Mouse (Mus musculus) limb, embryonic 10.5 days (tissue): ENCODE results near the gene Aldh5a1. TPM values are rescaled to one million over a fixed set of nuclear protein-coding genes. Genes with fewer than 3 reads are reported as not detected.

Experiments
- DNase-seq: peaks from one replicate; pipeline ENCODE4 v3.0.0-alpha.2; 2017; ENCODE audit warnings: low spot score
- H3K27ac ChIP-seq: fragments of 300-500 bp; sonication (generic); 2 replicates; pipeline ENCODE4 v1.5.1; 2016; ENCODE audit warnings: mild to moderate bottlenecking
- H3K27me3 ChIP-seq: fragments of 300-500 bp; sonication (generic); 2 replicates; pipeline ENCODE4 v1.6.1; 2016; ENCODE audit warnings: low read depth, mild to moderate bottlenecking; ENCODE audit not compliant: poor library complexity, severe bottlenecking
- H3K36me3 ChIP-seq: fragments of 300-500 bp; sonication (generic); 2 replicates; pipeline ENCODE4 v1.6.1; 2016; ENCODE audit warnings: mild to moderate bottlenecking, moderate library complexity
- H3K4me1 ChIP-seq: fragments of 300-500 bp; sonication (generic); 2 replicates; pipeline ENCODE4 v1.6.1; 2016
- H3K4me3 ChIP-seq: fragments of 300-500 bp; sonication (generic); 2 replicates; pipeline ENCODE4 v1.5.1; 2016; ENCODE audit warnings: mild to moderate bottlenecking, moderate library complexity
- H3K9me3 ChIP-seq: fragments of 300-500 bp; sonication (generic); replicated peaks from 2 replicates; pipeline ENCODE4 v1.6.1; 2016; ENCODE audit warnings: mild to moderate bottlenecking
- WGBS: fragments of 180-500 bp; shearing (Covaris S2); methylation state at CpG from one replicate; pipeline ENCODE4 v1.1.7; 2016; 5-methylcytosine and 5-hydroxymethylcytosine counted together
- polyA plus RNA-seq: library from polyadenylated mRNA; unstranded; fragments of >200 nt; fragmentation: Nextera tagmentation; extraction: Ambion mirVana; gene quantifications from 2 replicates; pipeline ENCODE4 v1.2.1, GENCODE M21; 2016

The Aldh5a1 gene
- polyA plus RNA-seq, 1 experiment from 2014 or later, result 5.6 TPM

DNA sequence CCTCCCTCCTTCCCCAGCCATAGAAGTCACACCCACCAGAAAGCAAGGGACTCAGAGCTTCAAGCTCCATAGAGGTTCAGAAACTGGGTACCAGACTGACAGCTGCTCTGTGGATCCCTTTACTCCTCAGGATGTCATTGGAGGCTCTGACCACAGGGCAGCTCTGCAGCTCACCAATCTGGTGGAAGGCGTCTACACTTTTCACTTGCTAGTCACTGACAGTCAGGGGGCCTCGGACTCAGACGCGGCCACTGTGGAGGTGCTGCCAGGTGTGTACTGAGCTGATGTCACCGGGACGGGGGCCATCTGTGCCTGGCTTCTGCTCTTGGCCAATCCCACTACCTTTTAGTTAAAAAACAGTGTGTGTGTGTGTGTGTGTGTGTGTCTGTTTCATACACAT, 55.0 kb downstream of the Aldh5a1 start:
- DNase-seq, result no peak
- WGBS, result 93% methylated on average over 6 of the region's 6 CpGs
- Histone ChIP-seq H3K36me3 (no peaks in the 10 kb centered on the region), H3K27me3 (no peaks in the 10 kb centered on the region), H3K9me3 (no peaks in the 10 kb centered on the region), H3K4me3 (no peak overlapping the region), H3K4me1 (no peaks in the 10 kb centered on the region), H3K27ac (no peak overlapping the region)

DNA sequence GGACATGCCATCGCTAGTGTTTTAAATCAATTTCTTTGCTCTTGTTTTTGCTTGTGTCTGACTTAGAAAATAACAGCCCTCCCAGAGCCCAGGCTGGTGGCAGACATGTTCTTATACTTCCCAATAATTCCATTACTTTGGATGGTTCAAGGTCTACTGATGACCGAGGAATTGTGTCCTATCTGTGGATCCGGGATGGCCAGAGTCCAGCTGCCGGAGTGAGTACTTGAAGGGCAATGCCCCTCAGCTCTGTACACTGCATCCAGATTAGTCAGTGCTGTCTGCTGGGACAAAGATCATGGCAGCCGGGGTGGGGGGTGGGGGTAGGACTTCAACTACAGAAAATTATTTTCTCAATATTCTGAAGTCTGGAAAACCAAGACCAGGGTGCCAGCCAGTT, 56.8 kb downstream of the Aldh5a1 start:
- Histone ChIP-seq H3K27me3 (no peaks in the 10 kb centered on the region), H3K4me3 (no peak overlapping the region), H3K36me3 (no peaks in the 10 kb centered on the region), H3K4me1 (no peaks in the 10 kb centered on the region), H3K27ac (no peak overlapping the region), H3K9me3 (no peaks in the 10 kb centered on the region)
- no peak for DNase-seq
- whole genome bisulfite sequencing, result 97% methylated on average over 5 of the region's 5 CpGs

DNA sequence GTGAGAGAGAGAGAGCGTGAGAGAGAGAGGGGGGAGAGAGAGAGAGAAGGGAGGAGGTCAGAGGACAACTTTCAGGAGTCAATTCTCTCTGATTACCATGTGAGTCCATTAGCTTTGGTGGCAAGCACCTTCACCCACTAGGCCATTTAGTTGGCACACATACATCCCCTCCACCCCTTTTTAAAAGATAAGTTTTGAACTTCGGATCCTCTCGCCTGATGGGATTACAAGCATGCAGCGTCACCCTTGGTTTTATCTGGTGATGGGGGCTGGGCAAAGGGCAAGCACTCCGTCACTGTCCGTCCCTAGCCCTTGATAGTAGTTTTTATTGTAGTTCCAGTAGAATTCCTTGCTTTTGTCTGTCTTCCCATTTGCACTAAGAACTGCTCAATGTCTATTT, 57.3 kb downstream of the Aldh5a1 start:
- no peaks in the 10 kb centered on the region for H3K36me3 ChIP-seq
- WGBS, result 88% methylated on average over 6 of the region's 6 CpGs
- H3K4me3 ChIP-seq, result no peak overlapping the region
- DNase-seq, result no peak
- H3K27ac ChIP-seq, result no peak overlapping the region
- H3K4me1 ChIP-seq, result no peaks in the 10 kb centered on the region
- H3K27me3 ChIP-seq, result no peaks in the 10 kb centered on the region
- no peaks in the 10 kb centered on the region for H3K9me3 ChIP-seq

DNA sequence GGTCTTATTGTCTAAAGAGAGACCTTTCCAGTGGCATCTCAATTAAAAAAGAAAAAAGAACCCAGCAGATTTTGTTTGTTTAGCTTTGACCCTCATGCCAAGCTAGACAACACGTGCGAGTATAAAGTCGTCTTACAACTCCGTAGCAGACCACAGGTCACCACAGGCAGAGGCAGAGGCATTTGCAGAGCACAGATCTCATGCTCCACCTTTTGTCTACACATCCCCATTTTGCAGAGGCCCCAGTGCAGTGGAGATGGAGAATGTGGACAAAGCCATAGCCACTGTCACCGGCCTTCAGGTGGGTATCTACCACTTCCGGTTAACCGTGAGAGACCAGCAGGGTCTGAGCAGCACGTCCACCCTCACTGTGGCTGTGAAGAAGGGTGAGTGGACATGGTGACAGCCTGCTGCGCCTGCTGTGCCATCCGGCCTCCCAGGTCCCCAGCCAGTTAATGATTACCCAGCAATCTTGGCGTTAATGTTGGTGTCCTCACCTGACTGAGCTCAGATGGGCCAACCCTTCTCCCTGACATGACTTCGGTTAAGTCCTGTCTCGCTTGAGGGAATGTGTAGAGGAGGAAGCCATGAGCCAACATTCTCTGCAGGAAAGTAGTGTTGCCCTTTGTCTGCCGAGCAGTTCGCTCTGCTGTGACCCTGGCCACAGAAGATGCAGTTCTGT, 58.0 kb downstream of the Aldh5a1 start:
- no peaks in the 10 kb centered on the region for H3K27me3 ChIP-seq
- H3K9me3 ChIP-seq, result no peaks in the 10 kb centered on the region
- H3K4me3 ChIP-seq, result no peak overlapping the region
- DNase-seq, result no peak
- H3K27ac ChIP-seq, result no peak overlapping the region
- WGBS, result 92% methylated on average over 15 of the region's 15 CpGs
- H3K36me3 ChIP-seq, result no peaks in the 10 kb centered on the region
- H3K4me1 ChIP-seq, result no peaks in the 10 kb centered on the region

DNA sequence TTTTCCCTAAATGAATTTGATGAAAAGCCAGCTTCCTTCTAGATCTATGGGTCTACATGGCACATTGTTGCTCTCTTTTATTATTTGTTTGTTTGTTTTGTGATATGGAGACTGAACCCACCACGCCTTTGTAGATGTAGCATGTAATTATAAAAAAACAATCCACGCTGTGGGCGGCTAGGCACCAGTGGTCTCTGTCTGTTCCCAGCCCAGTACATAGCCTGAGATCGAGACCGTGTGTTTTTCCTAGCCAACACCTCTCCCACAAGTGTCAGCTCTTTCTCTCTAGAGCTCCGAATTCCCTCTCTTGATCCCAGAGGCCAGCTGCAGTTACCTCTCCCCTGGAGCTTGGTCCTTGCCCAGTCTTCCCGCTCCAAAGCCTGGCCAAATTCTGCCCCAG, 69.2 kb downstream of the Aldh5a1 start:
- 88% methylated on average over 7 of the region's 7 CpGs for WGBS
- H3K36me3 ChIP-seq, result no peaks in the 10 kb centered on the region
- no peak overlapping the region for H3K4me3 ChIP-seq
- no peaks in the 10 kb centered on the region for H3K9me3 ChIP-seq
- no peak for DNase-seq
- no peak overlapping the region for H3K27ac ChIP-seq
- H3K4me1 ChIP-seq, result no peaks in the 10 kb centered on the region
- H3K27me3 ChIP-seq, result no peaks in the 10 kb centered on the region

DNA sequence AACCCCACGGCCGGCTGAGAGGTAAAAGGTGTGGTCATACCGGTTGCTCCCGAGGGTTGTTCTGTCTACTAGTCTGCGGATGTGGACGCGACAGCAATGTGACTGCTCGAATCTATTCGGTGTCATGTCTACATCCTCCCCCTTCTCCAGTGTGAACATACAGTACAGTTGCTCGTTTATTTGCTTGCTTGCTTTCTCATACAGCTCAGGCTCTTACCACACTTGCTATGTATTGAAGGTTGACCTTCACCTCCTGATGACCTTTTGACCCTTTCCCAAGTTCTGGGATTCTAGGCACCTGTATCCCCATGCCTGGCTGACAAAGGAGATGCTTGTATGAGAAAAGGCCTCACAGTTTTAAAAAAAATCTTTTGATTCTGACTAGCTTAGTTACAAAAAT, 69.7 kb downstream of the Aldh5a1 start:
- DNase-seq, result no peak
- Histone ChIP-seq H3K4me3 (no peak overlapping the region), H3K27ac (no peak overlapping the region), H3K4me1 (no peaks in the 10 kb centered on the region), H3K27me3 (no peaks in the 10 kb centered on the region), H3K36me3 (no peaks in the 10 kb centered on the region), H3K9me3 (no peaks in the 10 kb centered on the region)
- WGBS, result 96% methylated on average over 10 of the region's 10 CpGs

DNA sequence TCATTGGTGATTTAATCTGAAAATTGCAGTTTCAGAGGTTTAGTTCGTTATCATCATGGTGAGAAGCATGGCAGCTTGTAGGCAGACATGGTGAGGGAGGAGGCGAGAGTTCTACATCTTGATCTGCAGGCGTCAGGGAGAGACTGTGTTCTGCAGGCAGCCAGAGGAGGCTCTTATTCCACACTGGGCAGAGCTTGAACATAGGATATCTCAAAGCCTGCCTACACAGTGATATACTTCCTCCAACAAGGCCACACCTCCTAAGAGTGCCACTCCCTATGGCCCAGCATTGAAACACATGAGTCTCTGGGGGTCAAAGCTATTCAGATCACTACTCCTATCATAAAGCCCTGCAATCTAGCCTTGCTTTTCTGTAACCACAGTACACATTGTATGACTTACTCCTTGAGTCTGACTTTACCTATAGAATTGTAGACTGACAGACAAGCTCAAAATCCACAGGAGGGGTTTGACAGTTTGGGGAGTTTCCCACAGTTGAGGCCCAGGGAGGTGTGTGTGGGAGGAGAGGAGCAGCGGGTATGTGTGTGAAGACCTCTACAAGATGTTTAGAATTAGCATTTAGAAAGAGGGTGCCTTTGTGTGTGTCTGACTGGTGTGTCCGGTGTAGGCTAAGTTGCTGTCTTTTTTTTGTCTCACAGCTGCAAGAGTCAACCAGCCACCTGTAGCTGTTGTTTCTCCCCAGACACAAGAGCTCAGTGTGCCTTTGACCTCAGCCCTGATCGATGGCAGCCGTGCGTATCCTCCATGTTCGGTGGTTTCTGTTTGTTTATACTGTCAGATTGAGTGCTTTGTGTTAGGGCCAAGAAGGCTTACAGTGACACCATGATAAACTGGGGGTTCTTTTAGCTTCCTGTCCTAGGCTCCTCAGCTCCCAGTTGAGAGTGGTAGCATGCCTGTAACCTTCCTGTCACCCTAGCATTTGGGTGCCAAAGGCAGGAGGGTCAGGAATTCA, 70.7 kb downstream of the Aldh5a1 start:
- Histone ChIP-seq H3K36me3 (no peaks in the 10 kb centered on the region), H3K4me1 (no peaks in the 10 kb centered on the region), H3K27ac (no peak overlapping the region), H3K9me3 (no peaks in the 10 kb centered on the region), H3K4me3 (no peak overlapping the region), H3K27me3 (no peaks in the 10 kb centered on the region)
- no peak for DNase-seq
- 78% methylated on average over 9 of the region's 9 CpGs for WGBS

DNA sequence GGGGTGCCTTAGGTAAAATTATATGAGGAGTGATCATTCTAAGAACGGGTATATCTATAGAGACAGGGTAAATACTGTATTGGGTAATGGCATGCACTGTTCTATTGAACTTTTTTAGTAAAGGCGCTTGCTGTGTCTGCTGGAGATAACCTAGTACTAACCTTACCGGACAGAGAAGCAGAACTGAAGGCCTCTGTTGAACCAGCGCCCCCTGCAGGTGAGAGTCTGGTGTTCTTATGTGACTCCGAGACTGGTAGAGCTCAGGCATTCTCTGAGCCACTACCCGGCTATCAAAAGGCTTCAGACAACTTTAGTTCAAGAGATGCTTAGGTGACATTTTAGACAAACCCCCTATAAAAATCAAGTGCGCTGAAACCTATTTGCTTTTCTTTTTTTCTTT, 74.9 kb downstream of the Aldh5a1 start:
- no peaks in the 10 kb centered on the region for H3K36me3 ChIP-seq
- H3K4me3 ChIP-seq, result no peak overlapping the region
- H3K27ac ChIP-seq, result no peak overlapping the region
- WGBS, result 63% methylated on average over 7 of the region's 7 CpGs
- H3K4me1 ChIP-seq, result peaks cover 8% of the 10 kb centered on the region
- DNase-seq, result peak; percentile 40
- no peaks in the 10 kb centered on the region for H3K27me3 ChIP-seq
- no peaks in the 10 kb centered on the region for H3K9me3 ChIP-seq

DNA sequence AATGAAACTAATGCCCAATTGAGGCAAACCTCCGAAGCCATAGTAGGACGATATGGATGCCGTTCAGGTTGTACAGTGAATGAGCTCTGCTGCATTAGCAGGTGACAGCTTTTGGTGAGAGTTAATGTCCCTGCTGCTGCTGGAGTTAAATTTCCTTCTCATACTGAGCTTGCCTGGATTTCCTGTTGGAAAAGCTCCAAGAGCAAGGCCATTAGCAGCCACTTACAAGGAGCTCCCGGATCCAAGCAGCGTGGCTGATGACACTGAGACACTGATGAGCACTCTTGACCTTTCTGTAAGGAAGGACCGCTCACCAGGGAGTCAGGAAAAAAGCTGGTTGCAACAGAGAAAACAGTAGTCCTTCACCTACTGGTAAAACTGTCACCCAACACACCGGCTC, 75.4 kb downstream of the Aldh5a1 start:
- H3K9me3 ChIP-seq, result no peaks in the 10 kb centered on the region
- no peaks in the 10 kb centered on the region for H3K36me3 ChIP-seq
- no peaks in the 10 kb centered on the region for H3K27me3 ChIP-seq
- H3K4me3 ChIP-seq, result no peak overlapping the region
- H3K4me1 ChIP-seq, result peaks cover 8% of the 10 kb centered on the region
- H3K27ac ChIP-seq, result no peak overlapping the region
- DNase-seq, result no peak
- WGBS, result 84% methylated on average over 7 of the region's 7 CpGs

DNA sequence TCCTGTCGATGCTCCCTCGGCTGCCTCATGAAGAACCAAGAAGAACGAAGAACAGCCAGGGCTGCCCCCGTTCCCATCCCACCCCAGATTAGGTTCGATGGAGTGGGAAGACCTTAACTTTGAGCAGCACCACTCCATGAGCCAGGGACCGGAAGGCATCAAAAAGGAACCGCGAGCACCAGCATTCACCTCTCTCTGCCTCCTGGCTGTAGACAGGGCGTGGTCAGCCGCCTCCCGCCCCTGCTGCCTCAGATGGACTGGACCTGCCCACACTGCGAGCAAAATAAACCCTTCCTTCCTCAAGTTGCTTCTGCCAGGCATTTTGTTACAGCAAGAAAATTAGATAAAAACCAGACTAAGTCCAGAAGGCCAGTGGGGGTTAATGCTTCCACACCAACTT, 76.4 kb downstream of the Aldh5a1 start:
- Histone ChIP-seq H3K27ac (peak overlapping the region; percentile 26; the same call in 1 of the 2 replicates), H3K36me3 (no peaks in the 10 kb centered on the region), H3K9me3 (no peaks in the 10 kb centered on the region), H3K27me3 (no peaks in the 10 kb centered on the region), H3K4me3 (no peak overlapping the region), H3K4me1 (peaks cover 8% of the 10 kb centered on the region)
- DNase-seq, result no peak
- 67% methylated on average over 12 of the region's 12 CpGs for WGBS

DNA sequence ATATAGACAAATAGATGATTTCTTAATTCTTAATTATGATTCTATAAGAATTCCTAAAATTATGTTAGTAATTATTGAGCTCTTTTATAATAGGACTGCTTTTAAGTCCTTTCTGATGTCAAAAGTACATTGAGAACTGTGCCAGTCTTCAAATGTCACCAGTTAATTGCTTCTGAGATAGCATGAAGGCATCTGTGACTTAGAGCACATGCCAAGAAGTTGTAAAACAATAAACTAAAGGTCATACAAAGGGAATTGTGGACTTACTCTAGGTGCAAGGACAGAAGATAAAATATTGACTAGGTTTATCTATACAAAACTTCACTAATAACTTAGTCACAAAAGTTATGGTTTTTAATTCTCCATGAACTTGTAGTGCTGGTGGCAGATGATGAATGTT, 78.3 kb downstream of the Aldh5a1 start:
- Histone ChIP-seq H3K27ac (no peak overlapping the region), H3K27me3 (no peaks in the 10 kb centered on the region), H3K36me3 (no peaks in the 10 kb centered on the region), H3K4me3 (no peak overlapping the region), H3K9me3 (no peaks in the 10 kb centered on the region), H3K4me1 (peaks cover 8% of the 10 kb centered on the region)
- no peak for DNase-seq
